Mouse (Mus musculus) induced T-regulatory cell, adult 2 months (primary cell): ENCODE measurements around the gene Fam83g.

ENCODE experiments used
- DNase-seq: peaks from one replicate; pipeline ENCODE4 v3.0.0-alpha.2; 2012; ENCODE audit warnings: low read depth

The Fam83g gene

GRCm38 (mm10) chr11:61715130-61715529 lies 31.2 kb downstream of the Fam83g start:
- DNase-seq: peak; percentile 26

GRCm38 (mm10) chr11:61717990-61718389 lies 34.1 kb downstream of the Fam83g start:
- no peak for DNase-seq

GRCm38 (mm10) chr11:61719387-61719786 lies 35.5 kb downstream of the Fam83g start:
- no peak for DNase-seq

- no peak for DNase-seq
Observed at GRCm38 (mm10) chr11:61719826-61720225, 35.9 kb downstream of the Fam83g start.

GRCm38 (mm10) chr11:61720636-61721035 lies 36.7 kb downstream of the Fam83g start, which contains the start of gene Slc5a10:
Slc5a10 (minus strand) TSS chr11:61720826.
- DNase-seq: no peak

GRCm38 (mm10) chr11:61722077-61722476 lies 38.2 kb downstream of the Fam83g start:
- DNase-seq: no peak

- DNase-seq: no peak
Observed at GRCm38 (mm10) chr11:61728037-61728436, 44.1 kb downstream of the Fam83g start.

- no peak for DNase-seq
Observed at GRCm38 (mm10) chr11:61732672-61733071, 48.8 kb downstream of the Fam83g start.

- DNase-seq: no peak
Observed at GRCm38 (mm10) chr11:61737290-61737689, 53.4 kb downstream of the Fam83g start.

GRCm38 (mm10) chr11:61740500-61740899 lies 56.6 kb downstream of the Fam83g start:
- DNase-seq: no peak

GRCm38 (mm10) chr11:61743768-61744167 lies 59.9 kb downstream of the Fam83g start:
- no peak for DNase-seq

- DNase-seq: peak; percentile 16
Observed at GRCm38 (mm10) chr11:61744460-61744859, 60.6 kb downstream of the Fam83g start.

- no peak for DNase-seq
Observed at GRCm38 (mm10) chr11:61745781-61746180, 61.9 kb downstream of the Fam83g start.

GRCm38 (mm10) chr11:61747161-61747560 lies 63.3 kb downstream of the Fam83g start:
- no peak for DNase-seq

- DNase-seq: peak; percentile 50
Observed at GRCm38 (mm10) chr11:61751612-61752011, 67.7 kb downstream of the Fam83g start.

GRCm38 (mm10) chr11:61757151-61757550 lies 73.3 kb downstream of the Fam83g start:
- no peak for DNase-seq
